Mouse (Mus musculus): Measurements from ENCODE around the gene Eid2b. TPM values are rescaled to one million over a fixed set of nuclear protein-coding genes. Genes with fewer than 3 reads are reported as not detected.

Gene Eid2b
- total RNA-seq, 2 experiments from 2014 or later, result 10.1 to 10.2 TPM

DNA sequence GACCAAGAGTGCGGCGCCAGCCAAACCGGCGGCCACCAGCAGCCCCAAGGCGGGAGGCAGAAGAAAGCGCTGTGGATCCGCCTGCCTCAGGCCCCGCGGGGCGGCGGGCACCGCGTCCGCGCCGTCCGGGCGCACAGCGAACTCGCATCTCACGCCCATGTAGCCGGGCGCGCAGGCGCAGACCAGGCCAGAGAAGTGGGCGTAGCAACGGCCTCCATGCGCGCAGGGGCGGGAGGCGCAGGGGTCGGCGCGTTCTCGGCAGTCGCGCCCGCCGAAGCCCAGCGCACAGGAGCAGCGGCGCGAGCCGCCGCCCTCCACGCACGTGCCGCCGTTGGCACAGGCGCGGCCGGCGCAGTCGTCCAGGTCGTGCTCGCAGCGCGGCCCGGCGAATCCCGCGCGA is 16.9 kb downstream of the Eid2b start:
- intact Hi-C loops (cut with DNase I), result loop anchor here (10.0 kb wide), 1 partner anchor 240 kb away; the partner anchor contains the start of gene Psmc4
- DNase-seq (ENCODE audit: low spot score), result no peak

DNA sequence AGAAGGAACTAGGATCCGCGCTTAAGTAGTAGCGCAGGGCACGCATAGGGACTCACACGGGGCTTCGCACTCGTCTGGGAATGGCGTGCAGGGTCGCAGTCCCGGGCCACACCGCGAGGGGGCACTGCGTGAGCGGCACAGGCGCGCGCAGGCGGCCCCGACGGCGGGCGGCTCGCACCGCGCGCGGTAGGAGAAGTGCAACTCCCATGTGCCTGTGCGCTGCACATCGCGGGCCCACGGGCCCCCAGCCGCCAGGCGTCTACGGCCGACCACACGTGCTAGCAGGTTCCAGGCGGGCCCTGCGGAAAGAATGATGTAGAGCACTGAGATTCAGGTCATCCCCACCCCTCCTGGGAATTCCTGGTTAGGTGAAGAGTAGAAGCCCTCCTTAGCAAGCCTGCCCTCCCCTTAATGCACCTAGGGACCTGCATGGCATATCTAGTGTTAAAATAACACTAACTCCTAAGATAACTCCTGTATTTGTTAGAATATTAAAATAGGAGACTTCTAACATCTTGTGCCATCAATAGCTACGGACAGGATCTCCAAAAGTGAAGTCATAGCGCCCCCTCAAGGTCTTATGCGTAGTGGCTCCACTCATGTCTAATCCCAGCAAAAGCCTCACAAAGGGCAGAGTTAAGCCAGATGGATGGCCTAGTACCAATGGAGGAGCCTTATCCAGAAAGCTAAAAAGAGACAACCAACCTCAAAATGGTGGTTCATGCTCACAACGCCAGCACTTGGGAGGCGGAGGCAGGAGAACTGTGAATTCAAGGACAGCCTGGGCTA is 21.5 kb downstream of the Eid2b start:
- no peak for DNase-seq (ENCODE audit: low spot score)
- intact Hi-C loops (cut with DNase I), result loop anchor here (2.0 to 10.0 kb wide), 3 partner anchors 87 to 244 kb away; partner anchors contain the start of gene Psmc4

DNA sequence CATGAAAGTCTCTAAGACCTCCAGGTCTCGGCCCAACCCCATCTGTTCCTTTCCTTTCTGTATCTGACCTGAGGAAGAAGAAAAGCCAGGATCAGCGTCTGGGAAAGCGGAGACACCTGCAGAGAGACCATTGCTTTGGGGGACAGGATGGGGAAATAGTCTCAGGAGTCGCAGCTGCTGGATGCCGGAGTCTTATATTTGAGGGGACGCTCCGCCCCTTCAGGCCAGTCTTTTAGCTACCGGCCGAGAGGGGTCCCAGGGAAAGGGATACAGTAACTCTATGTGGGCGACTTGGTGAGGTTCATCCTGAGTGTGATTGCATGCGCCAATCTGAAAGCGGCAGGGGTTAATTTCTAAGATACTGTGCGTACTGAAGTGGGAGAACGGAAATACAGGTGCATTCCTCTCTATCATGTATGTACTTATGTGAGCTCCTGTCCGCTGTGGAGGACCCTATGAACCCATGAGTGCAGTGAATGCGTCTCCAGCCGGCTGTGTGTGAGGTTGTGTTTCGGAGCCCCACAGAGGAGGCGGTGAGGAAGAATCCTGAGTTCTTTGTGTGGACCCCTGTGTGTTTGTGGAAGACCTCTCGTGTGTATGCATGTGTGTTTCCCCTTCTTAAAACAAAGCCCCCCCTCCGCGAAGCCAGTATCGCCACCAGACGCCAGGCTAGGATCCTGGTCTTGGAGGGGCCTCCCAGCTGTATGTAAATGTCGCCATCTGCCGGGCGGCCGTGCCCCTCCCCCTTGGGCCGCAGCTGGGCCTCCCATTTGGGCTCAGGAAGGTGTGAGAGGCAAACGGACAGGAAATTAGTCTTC is 24.3 kb downstream of the Eid2b start, which contains the start of gene Dll3:
Gene Dll3 (minus strand): TSS at position 623 of the 818 bp plus-strand sequence.
- intact Hi-C loops (cut with DNase I), result loop anchor here (2.0 kb wide), 1 partner anchor 23 kb away; no protein-coding TSS in a partner anchor
- DNase-seq (ENCODE audit: low spot score), result peak; percentile 19

DNA sequence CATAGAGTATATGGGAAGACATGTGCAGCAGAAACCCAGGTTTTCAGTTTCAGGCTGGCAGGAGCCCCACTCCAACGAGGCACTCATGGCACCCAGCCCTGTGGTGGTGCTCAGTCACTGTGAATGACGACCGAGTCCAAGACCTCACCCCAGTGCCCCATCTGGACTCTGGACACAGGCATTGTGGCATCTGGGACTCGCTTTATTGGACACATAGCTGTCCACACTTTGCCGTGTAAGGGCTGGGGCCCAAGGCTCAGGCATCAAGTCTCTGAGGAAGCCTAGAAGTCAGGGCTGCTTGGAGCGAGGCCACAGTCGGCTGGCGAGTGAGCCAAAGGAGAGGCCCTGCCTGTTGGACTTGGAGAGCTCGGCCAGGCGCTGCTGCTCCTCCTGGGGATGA is 28.1 kb downstream of the Eid2b start:
- intact Hi-C loops (cut with DNase I), result no loop called here
- DNase-seq (ENCODE audit: low spot score), result no peak

DNA sequence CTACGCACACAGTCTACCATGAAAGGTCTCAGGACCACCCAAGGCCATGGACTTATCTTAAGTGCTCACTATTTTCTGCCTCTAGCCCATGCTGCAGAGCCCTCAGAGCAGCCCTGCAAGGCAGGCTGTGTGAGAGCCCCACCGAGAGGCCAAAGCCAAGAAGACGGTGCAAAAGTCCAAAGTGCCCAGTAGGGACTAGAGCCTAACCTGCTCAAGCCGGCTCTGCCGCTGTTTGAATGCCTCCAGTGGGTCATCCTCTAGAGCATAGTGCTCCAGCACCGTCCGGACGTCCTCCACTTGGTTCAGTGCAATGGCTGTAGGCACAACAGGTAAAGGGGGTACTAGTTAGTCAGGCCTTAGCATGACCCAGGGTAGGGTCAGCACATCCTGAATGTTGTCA is 28.7 kb downstream of the Eid2b start:
- intact Hi-C loops (cut with DNase I), result no loop called here
- no peak for DNase-seq (ENCODE audit: low spot score)

DNA sequence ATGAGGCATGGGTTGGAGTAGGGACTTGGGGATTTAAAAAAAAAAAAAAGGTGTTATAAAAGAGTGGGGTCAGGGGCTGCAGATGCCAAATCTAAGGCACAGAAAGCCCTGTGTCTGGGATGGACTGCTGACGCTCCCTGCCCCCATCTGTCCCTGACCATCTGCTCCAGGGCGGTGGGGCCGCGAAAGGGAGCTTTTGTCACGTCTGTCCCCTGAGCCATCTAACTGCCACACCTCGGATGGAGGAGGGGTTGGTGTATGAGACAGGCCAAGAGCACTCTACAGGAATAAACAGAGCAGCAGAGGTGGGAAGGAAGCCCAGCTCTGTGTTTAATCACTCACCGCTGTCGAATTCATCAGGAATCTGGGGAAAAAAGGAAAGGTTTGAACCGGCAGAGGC is 32.2 kb downstream of the Eid2b start:
- intact Hi-C loops (cut with DNase I), result no loop called here

DNA sequence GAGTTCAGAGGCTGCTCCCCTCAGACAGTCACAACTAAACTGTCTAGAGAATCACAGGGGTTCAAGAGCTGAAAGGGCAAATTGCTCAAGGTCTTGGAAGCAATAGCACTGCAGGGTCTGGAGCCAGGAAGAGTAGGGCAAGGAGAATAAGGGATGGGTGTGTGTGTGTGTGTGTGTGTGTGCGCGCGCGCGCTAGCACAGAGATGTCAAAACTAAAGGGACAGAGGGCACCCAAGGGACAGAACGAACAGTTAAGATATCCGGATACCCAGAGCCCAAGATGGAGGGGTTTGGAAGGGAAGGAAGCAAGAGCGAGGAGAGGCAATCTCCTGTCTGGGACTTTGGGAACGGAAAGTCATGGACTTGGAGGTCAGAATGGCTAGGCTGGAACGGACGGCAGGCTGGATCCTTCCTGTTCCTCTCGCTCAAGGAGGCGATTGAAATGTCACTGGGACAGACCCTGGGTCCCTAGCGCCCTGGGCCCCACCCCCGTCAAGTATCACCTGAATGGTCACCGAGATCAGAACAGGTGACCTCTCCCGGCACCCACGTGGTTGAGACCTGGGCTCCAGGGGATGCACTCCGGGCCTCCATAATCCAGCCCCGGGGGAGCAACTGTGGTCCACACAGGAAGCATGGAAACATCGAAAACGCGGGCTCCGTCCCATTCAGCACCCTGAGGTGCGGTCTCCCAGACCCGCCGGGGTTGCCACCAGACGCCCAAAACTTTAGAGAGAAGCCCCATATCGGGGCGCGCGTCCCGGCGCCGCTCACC is 33.8 kb downstream of the Eid2b start:
- no peak for DNase-seq (ENCODE audit: low spot score)
- intact Hi-C loops (cut with DNase I), result no loop called here

More for the DNA sequence above, 32.2 kb downstream of the Eid2b start:
- no peak for DNase-seq (ENCODE audit: low spot score)

DNA sequence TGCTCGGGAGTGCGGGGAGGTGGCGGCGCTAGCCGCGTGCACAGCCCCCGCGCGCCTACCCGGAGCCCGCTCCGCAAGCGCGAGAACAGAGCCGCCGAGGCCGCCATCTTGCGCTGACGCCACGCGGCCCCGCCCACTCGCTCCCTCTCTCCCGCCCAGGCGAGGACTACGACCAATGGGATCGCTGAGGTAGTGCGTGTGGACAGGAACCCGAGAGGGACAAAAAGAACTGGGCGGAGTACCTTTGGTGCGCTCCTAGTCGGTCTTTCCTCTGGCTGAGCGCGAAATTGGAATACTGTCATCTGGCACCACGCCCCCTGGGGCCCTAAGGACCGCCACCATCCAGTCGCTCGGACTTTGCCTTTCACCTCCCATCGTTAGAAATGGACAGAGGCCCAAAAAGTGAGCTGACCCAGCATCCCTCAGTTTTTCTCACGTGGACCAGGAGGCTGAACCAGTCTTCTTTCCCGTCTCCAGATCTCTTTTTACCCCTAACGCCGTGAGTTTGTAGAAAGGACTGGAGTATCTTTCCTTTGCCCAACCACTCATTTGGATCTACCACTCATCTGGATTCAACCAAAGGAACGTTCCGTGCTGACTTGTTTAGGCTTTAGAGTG is 34.5 kb downstream of the Eid2b start, which contains the start of gene Timm50:
Gene Timm50 (minus strand): TSS at position 147 of the 618 bp plus-strand sequence.
- DNase-seq (ENCODE audit: low spot score), result peak; percentile 94
- intact Hi-C loops (cut with DNase I), result loop anchor here (2.0 kb wide), 1 partner anchor 25 kb away; no protein-coding TSS in a partner anchor

DNA sequence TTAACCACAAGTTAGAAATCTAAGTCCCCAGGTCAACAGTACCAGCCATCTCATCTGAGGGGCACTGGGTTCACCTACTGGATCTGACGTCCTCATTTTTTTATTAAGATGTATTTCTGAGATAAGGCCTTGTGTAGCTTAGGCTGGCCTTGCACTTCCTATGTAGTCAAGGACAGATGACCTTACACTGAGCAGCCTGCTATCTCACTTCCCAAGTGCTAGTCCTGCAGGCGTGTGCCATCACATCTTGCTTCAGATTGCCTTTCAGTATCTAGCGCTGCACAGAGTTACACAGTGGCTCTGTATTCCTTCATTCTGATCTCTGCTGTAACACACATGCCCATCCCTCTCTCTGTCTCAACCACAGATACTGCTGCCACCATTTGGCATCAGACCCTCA is 40.5 kb downstream of the Eid2b start:
- intact Hi-C loops (cut with DNase I), result no loop called here
- DNase-seq (ENCODE audit: low spot score), result no peak

DNA sequence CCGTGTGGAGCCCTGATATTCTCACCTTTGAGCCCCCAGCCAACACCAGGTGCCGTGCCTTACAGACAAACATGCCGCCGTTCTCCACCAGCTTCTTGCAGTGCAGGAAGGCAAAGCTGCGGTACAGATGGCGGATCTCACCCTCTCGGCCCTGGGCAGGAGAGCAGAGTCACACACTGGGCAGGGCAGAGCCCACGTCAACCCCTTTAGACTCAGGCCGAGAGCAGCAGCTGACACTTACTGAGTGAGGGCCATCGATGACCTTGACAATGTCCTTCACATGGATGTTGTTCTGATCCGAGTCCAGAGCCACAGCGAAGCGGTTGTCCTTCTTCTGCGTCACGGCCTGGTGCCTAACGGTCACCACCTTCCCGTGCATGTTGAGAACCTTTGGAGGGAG is 41.2 kb downstream of the Eid2b start:
- no peak for DNase-seq (ENCODE audit: low spot score)
- intact Hi-C loops (cut with DNase I), result no loop called here

DNA sequence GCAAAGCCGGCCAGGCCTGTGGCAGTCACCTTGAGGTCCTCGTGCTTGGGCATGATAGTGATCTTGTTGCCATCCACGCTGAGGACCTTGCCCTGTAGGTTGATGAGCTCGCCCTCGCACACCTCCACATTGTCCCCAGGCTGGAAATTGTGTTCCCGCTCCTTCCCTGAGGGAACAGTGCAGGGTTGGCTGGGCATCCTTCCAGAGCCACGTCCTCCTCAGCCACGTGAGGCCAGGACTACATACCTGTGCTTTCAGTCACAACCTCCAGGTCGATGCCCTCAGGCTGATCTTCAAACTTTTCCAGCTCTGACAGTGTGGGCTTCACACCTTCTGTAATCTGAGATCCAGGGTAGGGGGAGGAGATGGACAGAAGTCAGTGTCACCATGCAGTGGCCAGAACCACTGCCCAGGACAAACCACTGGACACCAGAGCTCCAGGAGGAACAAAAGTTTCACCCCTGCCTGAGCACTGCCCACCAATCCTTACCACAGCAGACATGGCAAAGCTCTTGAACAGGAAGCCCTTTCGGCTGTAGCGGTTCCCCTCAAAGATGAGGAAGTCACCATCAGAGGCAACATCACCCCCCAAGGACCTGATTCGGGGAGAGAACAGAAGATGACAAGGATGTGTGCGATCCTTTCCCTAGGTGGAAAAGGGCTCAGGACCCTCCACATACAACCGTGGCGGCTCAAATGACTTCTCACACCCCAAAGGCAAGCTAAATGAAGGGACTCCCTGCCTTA is 44.6 kb downstream of the Eid2b start:
- intact Hi-C loops (cut with DNase I), result no loop called here
- DNase-seq (ENCODE audit: low spot score), result no peak

DNA sequence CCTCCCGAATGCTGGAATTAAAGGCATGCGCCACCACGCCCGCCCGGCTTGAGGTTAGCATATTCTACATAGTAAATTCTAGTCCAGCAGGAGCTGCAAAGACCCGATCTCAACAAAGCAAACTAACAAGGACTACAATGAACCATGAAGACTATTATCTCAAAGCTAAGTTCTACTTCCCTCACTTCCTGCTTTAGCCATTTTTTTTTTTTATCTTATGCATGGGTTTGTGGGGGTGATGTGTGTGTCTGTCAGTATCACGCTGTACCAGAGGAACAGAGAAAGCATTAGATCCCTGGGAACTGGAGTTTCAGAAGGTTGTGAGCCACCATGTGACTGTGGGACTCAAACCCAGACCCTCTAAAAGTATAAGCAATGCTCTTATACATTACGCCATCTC is 47.8 kb downstream of the Eid2b start:
- intact Hi-C loops (cut with DNase I), result no loop called here
- DNase-seq (ENCODE audit: low spot score), result no peak

DNA sequence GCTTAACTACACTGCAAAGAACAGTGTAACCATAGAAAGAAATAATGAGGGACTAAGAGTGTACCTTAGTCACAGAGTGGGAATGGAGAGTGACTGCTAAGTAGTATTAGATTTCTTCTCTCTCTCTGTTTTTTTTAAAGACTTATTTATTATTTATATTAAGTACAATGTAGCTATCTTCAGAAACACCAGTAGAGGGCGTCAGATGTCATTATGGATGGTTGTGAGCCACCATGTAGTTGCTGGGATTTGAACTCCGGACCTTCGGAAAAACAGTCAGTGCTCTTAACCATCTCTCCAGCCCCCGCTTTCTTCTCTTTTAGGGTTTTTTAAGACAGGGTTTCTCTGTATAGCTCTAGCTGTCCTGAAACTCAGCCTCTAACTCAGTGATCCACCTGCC is 48.9 kb downstream of the Eid2b start:
- intact Hi-C loops (cut with DNase I), result no loop called here
- DNase-seq (ENCODE audit: low spot score), result no peak

DNA sequence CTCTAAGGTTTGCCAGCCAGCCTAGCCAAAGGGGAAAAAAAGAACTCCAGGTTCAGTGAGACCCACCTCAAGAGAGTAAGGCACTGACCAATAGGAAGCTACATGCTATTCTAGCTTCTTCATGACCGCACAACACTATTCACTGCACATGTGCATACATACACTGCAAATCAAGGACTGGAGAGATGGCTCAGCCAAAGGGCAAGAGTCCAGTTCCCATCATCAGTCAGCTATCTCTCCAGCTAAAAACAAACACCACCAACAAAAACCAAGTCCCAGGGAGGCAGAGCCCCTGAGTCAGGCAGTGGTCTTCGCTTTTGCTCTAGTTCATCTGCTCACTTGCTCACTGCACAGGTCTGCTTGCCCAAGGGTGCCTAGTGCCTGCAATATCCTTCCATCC is 50.7 kb downstream of the Eid2b start:
- no peak for DNase-seq (ENCODE audit: low spot score)
- intact Hi-C loops (cut with DNase I), result no loop called here

Other genes starting within 250 kb of the Eid2b start
- gene Psmc4, start 227.6 kb upstream of the Eid2b start, total RNA-seq (2021), result 10 to 100 TPM; 86.9 to 94.6 TPM
- gene Fcgbp, start 206.5 kb upstream of the Eid2b start, total RNA-seq (2021), result not detected
- not detected for gene 9530053A07Rik, start 148.3 kb upstream of the Eid2b start, total RNA-seq (2021)
- gene Fbl, start 108.0 kb upstream of the Eid2b start, total RNA-seq (2021), result 10 to 100 TPM; 32.2 to 35.3 TPM
- 10 to 100 TPM; 30.5 to 32.0 TPM for gene Dyrk1b, start 98.3 kb upstream of the Eid2b start, total RNA-seq (2021)
- 10 to 100 TPM; 11.9 to 12.1 TPM for gene Eid2, start 9.9 kb upstream of the Eid2b start, total RNA-seq (2021)
- not detected for gene Selenov, start 13.4 kb downstream of the Eid2b start, total RNA-seq (2021)
- gene Dll3, start 24.5 kb downstream of the Eid2b start, total RNA-seq (2021), result not detected
- 10 to 100 TPM; 60.5 to 61.7 TPM for gene Timm50, start 34.3 kb downstream of the Eid2b start, total RNA-seq (2021)
- gene Supt5, start 61.0 kb downstream of the Eid2b start, total RNA-seq (2021), result 10 to 100 TPM; 52.8 to 52.9 TPM
- 100 to 1,000 TPM; 489 to 520 TPM for gene Rps16, start 72.9 kb downstream of the Eid2b start, total RNA-seq (2021)
- 10 to 100 TPM; 13.1 to 20.4 TPM for gene Plekhg2, start 94.9 kb downstream of the Eid2b start, total RNA-seq (2021)
- gene Zfp36, start 102.5 kb downstream of the Eid2b start, total RNA-seq (2021), result 10 to 100 TPM; 14.1 to 18.0 TPM
- 10 to 100 TPM; 18.2 to 20.9 TPM for gene Med29, start 115.0 kb downstream of the Eid2b start, total RNA-seq (2021)
- gene Paf1, start 115.2 kb downstream of the Eid2b start, total RNA-seq (2021), result 10 to 100 TPM; 40.6 to 44.3 TPM
- gene Gmfg, start 159.7 kb downstream of the Eid2b start, total RNA-seq (2021), result 1 to 10 TPM; 5.0 to 5.6 TPM
- under 1 TPM; 0.68 to 0.84 TPM for gene Lrfn1, start 174.2 kb downstream of the Eid2b start, total RNA-seq (2021)
- gene Ifnl2, start 232.7 kb downstream of the Eid2b start, total RNA-seq (2021), result not detected
- not detected for gene Ifnl3, start 245.1 kb downstream of the Eid2b start, total RNA-seq (2021)

Data from heart, postnatal 25 days (tissue).